Mouse (Mus musculus) MEL (cell line): ENCODE data around the gene Rfc4.

ENCODE experiments used
- CHD2 ChIP-seq: IDR thresholded peaks from 2 replicates; pipeline ENCODE4 v1.6.1; 2011; ENCODE audit warnings: low read length, improper control_type of control experiment
- CTCF ChIP-seq, 3 experiments: IDR thresholded peaks in 2 of 3; conservative IDR thresholded peaks in 1 of 3; 2 replicates each; pipeline ENCODE4 v1.5.1; 2011 to 2012; ENCODE audit warnings: low read length in 3 of 3, low read depth in 2 of 3, mild to moderate bottlenecking in 2 of 3, improper control_type of control experiment in 1 of 3, inconsistent platforms in 1 of 3, mixed read lengths in 1 of 3, moderate library complexity in 1 of 3; ENCODE audit not compliant: control insufficient read depth in 1 of 3, insufficient read depth in 1 of 3, poor library complexity in 1 of 3, severe bottlenecking in 1 of 3
- E2F4 ChIP-seq: IDR thresholded peaks from 2 replicates; pipeline ENCODE4 v1.6.1; 2011; ENCODE audit warnings: low read depth, low read length, improper control_type of control experiment, borderline replicate concordance
- EP300 ChIP-seq, 2 experiments: IDR thresholded peaks; 2 replicates each; pipeline ENCODE4 v1.6.1; 2011; ENCODE audit warnings: improper control_type of control experiment in 2 of 2, low read length in 2 of 2, low read depth in 1 of 2, mild to moderate bottlenecking in 1 of 2
- KAT2A ChIP-seq: conservative IDR thresholded peaks from 2 replicates; pipeline ENCODE4 v1.6.1; 2012; ENCODE audit warnings: low read depth, low read length, improper control_type of control experiment, inconsistent platforms
- MAX ChIP-seq: IDR thresholded peaks from 2 replicates; pipeline ENCODE4 v1.6.1; 2011; ENCODE audit warnings: low read length, improper control_type of control experiment
- MYB ChIP-seq: IDR thresholded peaks from 2 replicates; pipeline ENCODE4 v1.6.1; 2011; ENCODE audit warnings: mild to moderate bottlenecking, low read depth, low read length, improper control_type of control experiment
- NELFE ChIP-seq: IDR thresholded peaks from 2 replicates; pipeline ENCODE4 v1.6.1; 2011; ENCODE audit warnings: low read depth, low read length, improper control_type of control experiment
- POLR2A ChIP-seq, 2 experiments: IDR thresholded peaks; 2 replicates each; pipeline ENCODE4 v1.6.1; 2011 to 2012; ENCODE audit warnings: low read length in 2 of 2, mild to moderate bottlenecking in 2 of 2, control low read depth in 1 of 2, improper control_type of control experiment in 1 of 2, low read depth in 1 of 2, moderate library complexity in 1 of 2; ENCODE audit not compliant: control insufficient read depth in 1 of 2, insufficient read depth in 1 of 2, poor library complexity in 1 of 2
- SMC3 ChIP-seq: IDR thresholded peaks from 2 replicates; pipeline ENCODE4 v1.6.1; 2011; ENCODE audit warnings: low read depth, low read length, improper control_type of control experiment
- TAL1 ChIP-seq: IDR thresholded peaks from 2 replicates; pipeline ENCODE4 v1.6.1; 2012; ENCODE audit warnings: mild to moderate bottlenecking, inconsistent platforms, low read length, moderate library complexity, mixed read lengths
- USF1 ChIP-seq: IDR thresholded peaks from 2 replicates; pipeline ENCODE4 v1.6.1; 2014; ENCODE audit warnings: low read depth, mild to moderate bottlenecking, inconsistent platforms, low read length, improper control_type of control experiment, moderate library complexity
- ZC3H11A ChIP-seq: IDR thresholded peaks from 2 replicates; pipeline ENCODE4 v1.6.1; 2012; ENCODE audit warnings: low read depth, mild to moderate bottlenecking, inconsistent platforms, low read length, improper control_type of control experiment

DNA sequence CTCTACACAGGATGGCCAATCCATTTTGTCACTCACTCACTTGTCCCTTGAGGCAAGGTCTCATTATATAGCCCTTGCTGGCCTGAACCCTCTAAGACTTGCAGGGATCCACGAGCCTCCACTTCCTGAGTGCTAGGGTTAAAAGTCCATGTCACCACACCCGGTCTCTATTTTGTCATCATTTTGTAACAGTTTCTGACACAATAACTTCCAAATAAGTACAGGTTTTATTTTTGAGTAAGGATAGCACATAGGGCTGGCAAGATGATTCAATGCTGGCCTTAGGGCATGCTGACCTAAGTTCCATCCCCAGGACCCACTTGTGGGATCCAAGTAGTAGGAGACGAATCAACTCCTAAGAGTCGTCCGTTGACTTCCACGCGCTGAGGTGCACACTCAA lies 21.4 kb downstream of the Rfc4 start:
- no peak for TF ChIP-seq USF1
- TF ChIP-seq POLR2A (IDR thresholded peaks at IDR 0.05; ENCODE audit: control insufficient read depth in 1 of 2, insufficient read depth in 1 of 2, low read depth in 1 of 2, low read length in 2 of 2, poor library complexity in 1 of 2): no peak; a peak in 1 of 4 replicates
- TF ChIP-seq CTCF (IDR thresholded peaks at IDR 0.05 in 2 of 3, conservative IDR thresholded peaks at IDR 0.05 in 1 of 3; ENCODE audit: control insufficient read depth in 1 of 3, insufficient read depth in 1 of 3, low read depth in 2 of 3, low read length in 3 of 3, poor library complexity in 1 of 3, severe bottlenecking in 1 of 3): no peak
- TF ChIP-seq E2F4: no peak
- TF ChIP-seq EP300 (IDR thresholded peaks at IDR 0.05; ENCODE audit: low read depth in 1 of 2, low read length in 2 of 2): no peak
- no peak for TF ChIP-seq CHD2
- TF ChIP-seq MYB: no peak
- TF ChIP-seq MAX: no peak
- TF ChIP-seq NELFE: no peak
- TF ChIP-seq TAL1: no peak
- no peak for TF ChIP-seq KAT2A
- no peak for TF ChIP-seq ZC3H11A
- no peak for TF ChIP-seq SMC3
